Mouse (Mus musculus): ENCODE data around the gene Snx19. TPM values are rescaled to one million over a fixed set of nuclear protein-coding genes. Genes with fewer than 3 reads are reported as not detected.

The Snx19 gene
- 3.7 and 4.2 TPM in 2 replicates for polyA plus RNA-seq (2015; fragmentation: Nextera tagmentation; extraction: Ambion mirVana)

DNA sequence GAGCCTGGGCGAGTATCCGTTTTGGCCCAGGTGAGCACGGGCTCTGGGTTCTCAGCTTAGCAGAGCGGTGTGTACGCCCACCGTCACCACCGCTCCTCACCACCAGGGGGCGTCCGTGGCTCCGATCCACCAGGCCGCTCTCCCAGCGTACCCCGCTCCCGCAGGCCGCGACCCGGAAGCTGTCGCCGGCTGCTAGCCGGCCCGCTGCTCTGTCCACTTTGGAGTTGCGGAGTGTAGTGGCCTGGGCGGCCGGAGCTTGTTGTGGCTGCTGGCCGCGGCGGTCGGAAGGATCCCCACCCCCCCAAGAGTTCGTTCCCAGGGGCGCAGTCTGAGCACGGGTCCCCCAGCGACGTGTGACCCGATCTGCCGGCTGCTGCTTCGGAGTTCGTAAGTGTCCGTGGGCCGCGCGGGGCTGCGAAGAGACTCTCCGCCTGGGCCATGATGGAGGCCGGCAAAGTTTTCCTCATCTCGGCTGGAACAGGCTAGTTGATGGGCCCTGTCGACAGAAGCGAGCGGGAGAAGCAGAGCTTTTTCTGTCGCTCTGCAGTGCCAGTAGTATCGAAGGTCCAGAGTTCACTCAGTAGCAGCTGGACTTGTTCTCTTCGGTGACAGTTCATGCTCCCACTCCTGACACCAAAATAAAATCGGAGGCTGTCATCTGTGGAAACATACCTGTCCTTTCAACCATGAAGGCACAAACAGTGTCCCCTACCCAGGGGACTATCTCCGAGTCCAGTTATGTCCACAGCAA is at the start of gene Snx19:
Gene Snx19 (plus strand): TSS at position 227 of the 751 bp plus-strand sequence.
- peak within 1 kb of the TSS; percentile 86 for H3K4me2 ChIP-seq (ENCODE audit: low read depth, low read length)
- H3K9me3 ChIP-seq (ENCODE audit: low read length) = no peaks in the 10 kb centered on the region
- no peaks in the 10 kb centered on the region for H3K27me3 ChIP-seq (ENCODE audit: insufficient read depth, low read length)
- peak within 1 kb of the TSS; percentile 53 for H3K27ac ChIP-seq (ENCODE audit: low read depth)
- peaks cover 14% of the 10 kb centered on the region for H3K4me1 ChIP-seq (ENCODE audit: insufficient read depth)
- peak within 1 kb of the TSS; percentile 75 for H3K4me3 ChIP-seq (ENCODE audit: low read depth, low read length)
- TF ChIP-seq EP300 (IDR thresholded peaks at IDR 0.05; ENCODE audit: low read depth) (no peak), CTCF (IDR thresholded peaks at IDR 0.05; ENCODE audit: low read depth) (peak; percentile 98)
- DNase-seq (peak; percentile 94), ATAC-seq (peak; percentile 98)
- 0 out of 2 replicates have a peak, but pooled peaks cover 2% of the 10 kb centered on the region for H3K36me3 ChIP-seq (replicated peaks; ENCODE audit: insufficient read depth, low read length)
- peak within 1 kb of the TSS; percentile 83 for H3K9ac ChIP-seq (replicated peaks)
- 2% methylated on average over 52 of the region's 53 CpGs for WGBS (ENCODE audit: insufficient replicate concordance)

DNA sequence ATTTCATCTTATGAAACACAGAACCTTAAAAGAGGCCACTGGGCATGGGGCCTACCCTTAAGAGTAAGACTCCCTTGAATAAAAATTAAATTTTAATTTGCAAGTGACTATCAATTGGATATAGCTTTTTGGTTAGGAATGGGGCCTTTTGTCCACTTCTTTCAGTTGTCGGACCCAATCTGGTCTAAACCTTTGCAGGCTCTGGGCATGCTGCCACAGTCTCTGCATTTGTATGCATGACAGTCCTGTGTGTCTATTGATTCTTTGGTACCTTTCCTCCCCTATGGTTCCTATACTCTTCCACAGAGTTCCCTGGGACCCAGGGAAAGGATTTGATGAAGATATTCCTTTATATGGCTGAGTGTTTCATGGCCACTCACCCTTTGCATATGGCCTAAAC is 26.1 kb upstream of the Snx19 start:
- Histone ChIP-seq H3K9me3 (ENCODE audit: low read length) (no peaks in the 10 kb centered on the region), H3K27me3 (ENCODE audit: insufficient read depth, low read length) (no peaks in the 10 kb centered on the region), H3K4me3 (ENCODE audit: low read depth, low read length) (no peak overlapping the region), H3K36me3 (replicated peaks; ENCODE audit: insufficient read depth, low read length) (no peaks in the 10 kb centered on the region), H3K4me2 (ENCODE audit: low read depth, low read length) (no peak overlapping the region), H3K4me1 (ENCODE audit: insufficient read depth) (no peaks in the 10 kb centered on the region), H3K27ac (ENCODE audit: low read depth) (no peak overlapping the region), H3K9ac (replicated peaks) (no peak overlapping the region)
- no peak for DNase-seq
- ATAC-seq = no peak
- 86% methylated on average over 1 of the region's 1 CpGs for WGBS (ENCODE audit: insufficient replicate concordance)
- TF ChIP-seq CTCF (IDR thresholded peaks at IDR 0.05; ENCODE audit: low read depth) = no peak
- no peak for TF ChIP-seq EP300 (IDR thresholded peaks at IDR 0.05; ENCODE audit: low read depth)

DNA sequence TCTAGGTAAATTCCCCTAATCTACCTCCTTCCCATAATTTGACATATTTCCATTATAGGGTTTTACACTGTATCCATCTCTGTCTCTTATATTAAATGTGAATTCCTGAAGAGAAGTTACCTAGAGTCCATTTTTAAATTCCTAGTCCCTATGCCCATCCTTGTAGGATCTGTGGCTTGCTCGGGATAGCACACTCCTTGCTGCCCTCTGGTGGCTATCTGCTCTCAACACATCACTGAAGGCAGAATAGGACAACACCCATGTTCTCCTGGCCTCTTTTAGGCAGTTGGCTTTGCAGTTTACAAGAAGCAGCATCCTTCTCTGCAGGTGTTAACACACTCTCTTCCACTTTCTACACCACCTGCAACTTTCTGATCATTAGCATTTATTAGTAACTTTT is 4.0 kb upstream of the Snx19 start:
- DNase-seq = peak; percentile 51
- Histone ChIP-seq H3K9ac (replicated peaks) (no peak overlapping the region), H3K36me3 (replicated peaks; ENCODE audit: insufficient read depth, low read length) (no peaks in the 10 kb centered on the region), H3K4me3 (ENCODE audit: low read depth, low read length) (no peak overlapping the region), H3K4me2 (ENCODE audit: low read depth, low read length) (no peak overlapping the region), H3K27ac (ENCODE audit: low read depth) (no peak overlapping the region), H3K4me1 (ENCODE audit: insufficient read depth) (peaks cover 6% of the 10 kb centered on the region), H3K27me3 (ENCODE audit: insufficient read depth, low read length) (no peaks in the 10 kb centered on the region), H3K9me3 (ENCODE audit: low read length) (no peaks in the 10 kb centered on the region)
- no peak for ATAC-seq
- 3% methylated on average over 1 of the region's 1 CpGs for WGBS (ENCODE audit: insufficient replicate concordance)
- TF ChIP-seq EP300 (IDR thresholded peaks at IDR 0.05; ENCODE audit: low read depth) (no peak), CTCF (IDR thresholded peaks at IDR 0.05; ENCODE audit: low read depth) (peak; percentile 81)

DNA sequence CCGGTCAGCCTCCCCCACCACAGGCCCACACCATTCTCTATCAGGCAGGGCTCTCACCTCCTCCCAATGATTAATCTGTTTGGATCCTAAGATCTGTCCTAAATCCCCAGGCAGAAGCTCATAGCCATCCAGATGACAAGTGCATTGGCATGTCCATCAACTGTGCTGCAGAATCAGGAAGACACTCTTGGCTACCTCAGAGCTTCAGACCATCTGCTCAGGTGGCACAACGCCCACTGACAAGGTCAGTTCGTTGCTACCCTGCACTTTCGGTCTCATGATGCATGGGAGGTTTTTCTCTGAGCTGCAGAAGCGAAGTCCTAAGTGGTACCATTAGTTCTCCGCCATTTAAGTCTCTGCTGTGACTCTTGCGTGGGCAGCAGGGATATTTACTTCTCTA is 1.7 kb upstream of the Snx19 start:
- Histone ChIP-seq H3K4me2 (ENCODE audit: low read depth, low read length) (no peak overlapping the region), H3K27ac (ENCODE audit: low read depth) (no peak overlapping the region), H3K9me3 (ENCODE audit: low read length) (no peaks in the 10 kb centered on the region), H3K4me3 (ENCODE audit: low read depth, low read length) (no peak overlapping the region), H3K4me1 (ENCODE audit: insufficient read depth) (peaks cover 14% of the 10 kb centered on the region), H3K36me3 (replicated peaks; ENCODE audit: insufficient read depth, low read length) (no peaks in the 10 kb centered on the region), H3K27me3 (ENCODE audit: insufficient read depth, low read length) (no peaks in the 10 kb centered on the region), H3K9ac (replicated peaks) (no peak overlapping the region)
- no peak for TF ChIP-seq CTCF (IDR thresholded peaks at IDR 0.05; ENCODE audit: low read depth)
- no peak for ATAC-seq
- DNase-seq = no peak
- 76% methylated on average over 7 of the region's 7 CpGs for WGBS (ENCODE audit: insufficient replicate concordance)

DNA sequence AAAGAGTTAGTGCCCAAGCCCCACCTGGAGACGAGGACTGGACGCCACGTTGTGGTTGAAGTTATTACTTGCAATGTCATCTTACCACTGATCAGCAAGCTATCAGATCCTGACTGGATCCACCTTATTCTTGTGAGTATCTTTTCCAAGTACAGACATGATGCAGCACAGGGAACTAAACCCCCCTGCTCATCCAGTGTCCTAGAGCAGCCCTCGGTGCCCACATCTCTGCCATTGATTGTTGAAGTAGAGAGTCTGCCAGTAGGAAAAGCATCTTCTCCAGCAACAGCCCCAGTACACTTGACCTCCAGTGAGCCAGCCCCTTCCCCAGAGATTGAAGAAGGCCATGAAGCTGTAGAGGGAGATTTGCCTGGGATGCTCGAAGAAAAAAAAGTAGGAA is 1.3 kb downstream of the Snx19 start:
- ATAC-seq (no peak), DNase-seq (no peak)
- Histone ChIP-seq H3K27ac (ENCODE audit: low read depth) (no peak overlapping the region), H3K36me3 (replicated peaks; ENCODE audit: insufficient read depth, low read length) (peaks cover 7% of the 10 kb centered on the region), H3K27me3 (ENCODE audit: insufficient read depth, low read length) (no peaks in the 10 kb centered on the region), H3K9ac (replicated peaks) (no peak overlapping the region), H3K4me1 (ENCODE audit: insufficient read depth) (peaks cover 14% of the 10 kb centered on the region), H3K4me2 (ENCODE audit: low read depth, low read length) (peak overlapping the region; percentile 86), H3K9me3 (ENCODE audit: low read length) (no peaks in the 10 kb centered on the region), H3K4me3 (ENCODE audit: low read depth, low read length) (no peak overlapping the region)
- 83% methylated on average over 5 of the region's 5 CpGs for WGBS (ENCODE audit: insufficient replicate concordance)
- no peak for TF ChIP-seq CTCF (IDR thresholded peaks at IDR 0.05; ENCODE audit: low read depth)
- TF ChIP-seq EP300 (IDR thresholded peaks at IDR 0.05; ENCODE audit: low read depth) = no peak

DNA sequence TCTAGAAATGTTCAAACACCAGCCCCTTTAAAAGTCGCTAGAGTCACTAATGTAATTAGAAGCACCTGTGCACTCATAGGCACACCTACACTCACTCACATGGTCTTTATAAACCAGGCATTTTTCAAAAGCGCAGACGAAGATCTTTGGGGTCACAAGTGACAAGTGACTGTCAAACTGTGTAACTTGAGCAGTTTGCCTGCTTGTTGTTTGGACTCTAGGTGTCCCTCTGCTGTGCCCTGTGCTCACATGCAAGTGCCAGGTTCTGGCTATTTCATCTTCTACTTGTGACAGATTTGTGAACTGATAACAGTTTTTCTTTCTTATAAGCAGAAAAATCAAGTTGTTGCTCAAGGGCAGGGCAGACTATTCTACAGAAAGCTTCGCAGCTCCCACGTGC is 3.5 kb downstream of the Snx19 start:
- peaks cover 17% of the 10 kb centered on the region for H3K36me3 ChIP-seq (replicated peaks; ENCODE audit: insufficient read depth, low read length)
- no peak for TF ChIP-seq CTCF (IDR thresholded peaks at IDR 0.05; ENCODE audit: low read depth)
- TF ChIP-seq EP300 (IDR thresholded peaks at IDR 0.05; ENCODE audit: low read depth) = no peak
- no peaks in the 10 kb centered on the region for H3K9me3 ChIP-seq (ENCODE audit: low read length)
- H3K4me1 ChIP-seq (ENCODE audit: insufficient read depth) = peaks cover 14% of the 10 kb centered on the region
- no peak for DNase-seq
- WGBS (ENCODE audit: insufficient replicate concordance) = 87% methylated on average over 5 of the region's 5 CpGs
- H3K27ac ChIP-seq (ENCODE audit: low read depth) = no peak overlapping the region
- H3K9ac ChIP-seq (replicated peaks) = no peak overlapping the region
- H3K4me3 ChIP-seq (ENCODE audit: low read depth, low read length) = no peak overlapping the region
- no peak overlapping the region for H3K4me2 ChIP-seq (ENCODE audit: low read depth, low read length)
- ATAC-seq = no peak
- H3K27me3 ChIP-seq (ENCODE audit: insufficient read depth, low read length) = no peaks in the 10 kb centered on the region
